Mouse (Mus musculus) limb, embryonic 12.5 days (tissue): ENCODE data around the gene Bcl2l12. TPM values are rescaled to one million over a fixed set of nuclear protein-coding genes. Genes with fewer than 3 reads are reported as not detected.

ENCODE experiments used
- microRNA-seq: library from miRNA; unstranded; fragments of <30 nt; microRNA quantifications from one replicate; pipeline ENCODE4, GENCODE M21; 2017
- polyA plus RNA-seq: library from polyadenylated mRNA; unstranded; fragments of >200 nt; fragmentation: Nextera tagmentation; extraction: Ambion mirVana; gene quantifications from 2 replicates; pipeline ENCODE4 v1.2.1, GENCODE M21; 2016

Bcl2l12 gene
- polyA plus RNA-seq, 1 experiment from 2014 or later = 96.8 TPM

Small RNAs within 50 kb of the gene (microRNA-seq; reads per million reads assigned to microRNA genes)
- not detected for gene Mir7054

Other genes starting within 250 kb of the Bcl2l12 start
- 2.6 and 3.3 TPM in 2 replicates for gene Zfp473, start 247.7 kb downstream of the Bcl2l12 start, polyA plus RNA-seq
- gene Nup62, start 182.6 kb downstream of the Bcl2l12 start, polyA plus RNA-seq = 105 and 114 TPM in 2 replicates
- gene Il4i1, start 182.3 kb downstream of the Bcl2l12 start, polyA plus RNA-seq = 1.5 and 2.5 TPM in 2 replicates
- 3.7 and 4.1 TPM in 2 replicates for gene Atf5, start 182.1 kb downstream of the Bcl2l12 start, polyA plus RNA-seq
- gene Akt1s1, start 149.7 kb downstream of the Bcl2l12 start, polyA plus RNA-seq = 106 and 110 TPM in 2 replicates
- gene Tbc1d17, start 149.6 kb downstream of the Bcl2l12 start, polyA plus RNA-seq = 84.7 and 96.2 TPM in 2 replicates
- 35.5 and 37.3 TPM in 2 replicates for gene Pnkp, start 141.6 kb downstream of the Bcl2l12 start, polyA plus RNA-seq
- 615 and 666 TPM in 2 replicates for gene Ptov1, start 128.9 kb downstream of the Bcl2l12 start, polyA plus RNA-seq
- gene Med25, start 106.0 kb downstream of the Bcl2l12 start, polyA plus RNA-seq = 116 and 127 TPM in 2 replicates
- gene Fuz, start 102.6 kb downstream of the Bcl2l12 start, polyA plus RNA-seq = 21.6 and 24.8 TPM in 2 replicates
- 74.2 and 77.6 TPM in 2 replicates for gene Ap2a1, start 69.2 kb downstream of the Bcl2l12 start, polyA plus RNA-seq
- gene Tsks, start 55.5 kb downstream of the Bcl2l12 start, polyA plus RNA-seq = 0.11 TPM in 1 of 2 replicates, not detected in the other
- gene Cpt1c, start 23.9 kb downstream of the Bcl2l12 start, polyA plus RNA-seq = 27.8 and 29.9 TPM in 2 replicates
- 704 and 706 TPM in 2 replicates for gene Prmt1, start 12.1 kb downstream of the Bcl2l12 start, polyA plus RNA-seq
- 90.9 and 97.2 TPM in 2 replicates for gene Irf3, start 1.1 kb downstream of the Bcl2l12 start, polyA plus RNA-seq
- gene Scaf1, start 17.7 kb upstream of the Bcl2l12 start, polyA plus RNA-seq = 42.1 and 46.9 TPM in 2 replicates
- 20.8 and 21.4 TPM in 2 replicates for gene Rras, start 19.2 kb upstream of the Bcl2l12 start, polyA plus RNA-seq
- 15.0 and 16.2 TPM in 2 replicates for gene Prr12, start 54.2 kb upstream of the Bcl2l12 start, polyA plus RNA-seq
- 60.6 and 69.7 TPM in 2 replicates for gene Nosip, start 63.7 kb upstream of the Bcl2l12 start, polyA plus RNA-seq
- 21.2 and 21.7 TPM in 2 replicates for gene Prrg2, start 64.0 kb upstream of the Bcl2l12 start, polyA plus RNA-seq
- 261 and 271 TPM in 2 replicates for gene Rcn3, start 93.5 kb upstream of the Bcl2l12 start, polyA plus RNA-seq
- 12.3 and 13.4 TPM in 2 replicates for gene Fcgrt, start 105.1 kb upstream of the Bcl2l12 start, polyA plus RNA-seq
- 1,572 and 1,576 TPM in 2 replicates for gene Rps11, start 125.7 kb upstream of the Bcl2l12 start, polyA plus RNA-seq
- 1,352 and 1,447 TPM in 2 replicates for gene Rpl13a, start 130.0 kb upstream of the Bcl2l12 start, polyA plus RNA-seq
- gene Gm45713, start 137.5 kb upstream of the Bcl2l12 start, polyA plus RNA-seq = 0.32 TPM in 1 of 2 replicates, not detected in the other
- gene Flt3l, start 137.7 kb upstream of the Bcl2l12 start, polyA plus RNA-seq = 0.71 and 0.83 TPM in 2 replicates
- 91.8 and 93.0 TPM in 2 replicates for gene Pih1d1, start 155.6 kb upstream of the Bcl2l12 start, polyA plus RNA-seq
- 51.4 and 53.8 TPM in 2 replicates for gene Aldh16a1, start 155.9 kb upstream of the Bcl2l12 start, polyA plus RNA-seq
- gene Slc17a7, start 165.2 kb upstream of the Bcl2l12 start, polyA plus RNA-seq = 0.17 and 0.25 TPM in 2 replicates
- gene Gfy, start 180.9 kb upstream of the Bcl2l12 start, polyA plus RNA-seq = not detected in 2 replicates
- not detected in 2 replicates for gene Pth2, start 182.3 kb upstream of the Bcl2l12 start, polyA plus RNA-seq
- 1.0 and 1.7 TPM in 2 replicates for gene Ccdc155, start 206.2 kb upstream of the Bcl2l12 start, polyA plus RNA-seq
- gene Dkkl1, start 213.4 kb upstream of the Bcl2l12 start, polyA plus RNA-seq = 0.80 and 1.2 TPM in 2 replicates
- gene Tead2, start 217.0 kb upstream of the Bcl2l12 start, polyA plus RNA-seq = 316 and 326 TPM in 2 replicates
- 1.6 TPM in 2 replicates for gene Cd37, start 240.4 kb upstream of the Bcl2l12 start, polyA plus RNA-seq
- gene Slc6a16, start 242.4 kb upstream of the Bcl2l12 start, polyA plus RNA-seq = 0.18 and 0.42 TPM in 2 replicates